Mouse (Mus musculus): ENCODE measurements at regions not wholly inside any gene's neighbourhood (a gene's known extent, or its start where the extent isn't known, plus 50 kb on each side); places are given as distances from the start of the nearest gene placed in this dataset.

GRCm38 (mm10) chr8:103261236-103261635, 475.8 kb upstream of the Cdh11 start:
- no peak for TF ChIP-seq CTCF (IDR thresholded peaks at IDR 0.05; ENCODE audit: low read depth)
- no peak for DNase-seq
- no peaks in the 10 kb centered on the region for H3K36me3 ChIP-seq (ENCODE audit: insufficient read depth)
- no peak overlapping the region for H3K4me2 ChIP-seq
- H3K4me1 ChIP-seq (ENCODE audit: insufficient read depth): no peaks in the 10 kb centered on the region
- H3K9me3 ChIP-seq (ENCODE audit: low read depth, low read length): no peaks in the 10 kb centered on the region
- H3K27me3 ChIP-seq (ENCODE audit: insufficient read depth, low read length): no peaks in the 10 kb centered on the region
- no peak overlapping the region for H3K4me3 ChIP-seq (ENCODE audit: low read depth, low read length)
- H3K9ac ChIP-seq: no peak overlapping the region
- H3K27ac ChIP-seq (ENCODE audit: low read depth): no peak overlapping the region
- no peak for ATAC-seq (ENCODE audit: insufficient read depth)

- Histone ChIP-seq H3K4me1 (ENCODE audit: insufficient read depth) (peaks cover 3% of the 10 kb centered on the region; the same call in 1 of the 2 replicates), H3K27ac (ENCODE audit: low read depth) (peak overlapping the region; percentile 6; the same call in 1 of the 2 replicates), H3K27me3 (ENCODE audit: insufficient read depth, low read length) (no peaks in the 10 kb centered on the region), H3K9ac (no peak overlapping the region), H3K4me3 (ENCODE audit: low read depth, low read length) (no peak overlapping the region), H3K4me2 (no peak overlapping the region), H3K9me3 (ENCODE audit: low read depth, low read length) (no peaks in the 10 kb centered on the region), H3K36me3 (ENCODE audit: insufficient read depth) (no peaks in the 10 kb centered on the region)
- no peak for TF ChIP-seq CTCF (IDR thresholded peaks at IDR 0.05; ENCODE audit: low read depth)
- 64% methylated on average over 3 of the region's 3 CpGs for WGBS
- DNase-seq: no peak
- no peak for ATAC-seq (ENCODE audit: insufficient read depth)
Measured at GRCm38 (mm10) chr8:103270035-103270434, 484.6 kb upstream of the Cdh11 start.

GRCm38 (mm10) chr8:103270815-103271553, 485.5 kb upstream of the Cdh11 start:
- Histone ChIP-seq H3K4me1 (ENCODE audit: insufficient read depth) (peaks cover 3% of the 10 kb centered on the region; the same call in 1 of the 2 replicates), H3K4me3 (ENCODE audit: low read depth, low read length) (no peak overlapping the region), H3K27me3 (ENCODE audit: insufficient read depth, low read length) (no peaks in the 10 kb centered on the region), H3K4me2 (no peak overlapping the region), H3K9ac (no peak overlapping the region), H3K27ac (ENCODE audit: low read depth) (peak overlapping the region; percentile 10; the same call in 1 of the 2 replicates), H3K9me3 (ENCODE audit: low read depth, low read length) (no peaks in the 10 kb centered on the region), H3K36me3 (ENCODE audit: insufficient read depth) (no peaks in the 10 kb centered on the region)
- peak; percentile 39 for ATAC-seq (ENCODE audit: insufficient read depth)
- TF ChIP-seq CTCF (IDR thresholded peaks at IDR 0.05; ENCODE audit: low read depth): no peak
- 51% methylated on average over 9 of the region's 9 CpGs for WGBS
- peak; percentile 52 for DNase-seq

- no peaks in the 10 kb centered on the region for H3K27me3 ChIP-seq (ENCODE audit: insufficient read depth, low read length)
- H3K36me3 ChIP-seq (ENCODE audit: insufficient read depth): no peaks in the 10 kb centered on the region
- peak; percentile 68; the same call in 1 of the 2 replicates for ATAC-seq (ENCODE audit: insufficient read depth)
- H3K9me3 ChIP-seq (ENCODE audit: low read depth, low read length): no peaks in the 10 kb centered on the region
- H3K4me1 ChIP-seq (ENCODE audit: insufficient read depth): peaks cover 3% of the 10 kb centered on the region; the same call in 1 of the 2 replicates
- peak overlapping the region; percentile 86 for H3K27ac ChIP-seq (ENCODE audit: low read depth)
- 22% methylated on average over 5 of the region's 5 CpGs for WGBS
- H3K4me3 ChIP-seq (ENCODE audit: low read depth, low read length): no peak overlapping the region
- peak; percentile 71 for DNase-seq
- TF ChIP-seq CTCF (IDR thresholded peaks at IDR 0.05; ENCODE audit: low read depth): no peak
- no peak overlapping the region for H3K9ac ChIP-seq
- no peak overlapping the region for H3K4me2 ChIP-seq
Measured at GRCm38 (mm10) chr8:103272305-103273079, 487.1 kb upstream of the Cdh11 start.

- H3K4me2 ChIP-seq: no peak overlapping the region
- no peaks in the 10 kb centered on the region for H3K27me3 ChIP-seq (ENCODE audit: insufficient read depth, low read length)
- peak overlapping the region; percentile 86; the same call in 1 of the 2 replicates for H3K27ac ChIP-seq (ENCODE audit: low read depth)
- no peak for TF ChIP-seq CTCF (IDR thresholded peaks at IDR 0.05; ENCODE audit: low read depth)
- DNase-seq (no peak), ATAC-seq (ENCODE audit: insufficient read depth) (no peak)
- no peaks in the 10 kb centered on the region for H3K36me3 ChIP-seq (ENCODE audit: insufficient read depth)
- no peak overlapping the region for H3K4me3 ChIP-seq (ENCODE audit: low read depth, low read length)
- no peaks in the 10 kb centered on the region for H3K9me3 ChIP-seq (ENCODE audit: low read depth, low read length)
- 95% methylated on average over 2 of the region's 2 CpGs for WGBS
- peaks cover 3% of the 10 kb centered on the region; the same call in 1 of the 2 replicates for H3K4me1 ChIP-seq (ENCODE audit: insufficient read depth)
- no peak overlapping the region for H3K9ac ChIP-seq
Measured at GRCm38 (mm10) chr8:103273476-103273875, 488.0 kb upstream of the Cdh11 start.

GRCm38 (mm10) chr8:103281801-103282200, 496.4 kb upstream of the Cdh11 start:
- WGBS: 24% methylated on average over 1 of the region's 1 CpGs
- H3K27me3 ChIP-seq (ENCODE audit: insufficient read depth, low read length): no peaks in the 10 kb centered on the region
- H3K4me1 ChIP-seq (ENCODE audit: insufficient read depth): no peaks in the 10 kb centered on the region
- H3K9ac ChIP-seq: no peak overlapping the region
- no peak overlapping the region for H3K4me3 ChIP-seq (ENCODE audit: low read depth, low read length)
- DNase-seq: peak; percentile 33
- H3K27ac ChIP-seq (ENCODE audit: low read depth): no peak overlapping the region
- no peak for TF ChIP-seq CTCF (IDR thresholded peaks at IDR 0.05; ENCODE audit: low read depth)
- no peaks in the 10 kb centered on the region for H3K36me3 ChIP-seq (ENCODE audit: insufficient read depth)
- H3K9me3 ChIP-seq (ENCODE audit: low read depth, low read length): no peaks in the 10 kb centered on the region
- ATAC-seq (ENCODE audit: insufficient read depth): no peak
- no peak overlapping the region for H3K4me2 ChIP-seq

- 69% methylated on average over 12 of the region's 12 CpGs for WGBS
- no peak overlapping the region for H3K4me2 ChIP-seq
Measured at GRCm38 (mm10) chr8:103288561-103288974, 503.1 kb upstream of the Cdh11 start.

More at GRCm38 (mm10) chr8:103288561-103288974, 503.1 kb upstream of the Cdh11 start:
- no peaks in the 10 kb centered on the region for H3K9me3 ChIP-seq (ENCODE audit: low read depth, low read length)
- ATAC-seq (ENCODE audit: insufficient read depth) (no peak), DNase-seq (no peak)
- no peaks in the 10 kb centered on the region for H3K27me3 ChIP-seq (ENCODE audit: insufficient read depth, low read length)
- H3K36me3 ChIP-seq (ENCODE audit: insufficient read depth): no peaks in the 10 kb centered on the region
- H3K4me1 ChIP-seq (ENCODE audit: insufficient read depth): no peaks in the 10 kb centered on the region
- no peak overlapping the region for H3K27ac ChIP-seq (ENCODE audit: low read depth)
- H3K4me3 ChIP-seq (ENCODE audit: low read depth, low read length): no peak overlapping the region
- H3K9ac ChIP-seq: no peak overlapping the region
- no peak for TF ChIP-seq CTCF (IDR thresholded peaks at IDR 0.05; ENCODE audit: low read depth)
